Mouse (Mus musculus) lung, embryonic 15.5 days (tissue): ENCODE measurements around the gene Dlx4. TPM values are rescaled to one million over a fixed set of nuclear protein-coding genes. Genes with fewer than 3 reads are reported as not detected.
A peak's percentile ranks its signal among the peaks of the same experiment; 100 is the strongest.

Source experiments
- ATAC-seq: fragments of 200-750 bp; cut with Nextera tagmentation; 2 replicates; pipeline ENCODE4 v1.8.0; 2017; ENCODE audit warnings: moderate number of reproducible peaks, borderline replicate concordance; ENCODE audit not compliant: low FRiP score, low TSS enrichment; ENCODE audit errors: extremely low read depth
- H3K27ac ChIP-seq: fragments of 300-500 bp; sonication (generic); 2 replicates; pipeline ENCODE4 v1.5.1; 2015; ENCODE audit warnings: moderate library complexity, mild to moderate bottlenecking, inconsistent platforms
- H3K27me3 ChIP-seq: fragments of 300-500 bp; sonication (generic); 2 replicates; pipeline ENCODE4 v1.6.1; 2015; ENCODE audit warnings: inconsistent platforms
- H3K36me3 ChIP-seq: fragments of 300-500 bp; sonication (generic); 2 replicates; pipeline ENCODE4 v1.6.1; 2015; ENCODE audit warnings: inconsistent platforms
- H3K4me1 ChIP-seq: fragments of 300-500 bp; sonication (generic); 2 replicates; pipeline ENCODE4 v1.6.1; 2015; ENCODE audit warnings: inconsistent platforms
- H3K4me2 ChIP-seq: fragments of 300-500 bp; sonication (generic); 2 replicates; pipeline ENCODE4 v1.6.1; 2015; ENCODE audit warnings: inconsistent platforms, mild to moderate bottlenecking, moderate library complexity
- H3K4me3 ChIP-seq: fragments of 300-500 bp; sonication (generic); 2 replicates; pipeline ENCODE4 v1.5.1; 2015; ENCODE audit warnings: mild to moderate bottlenecking, inconsistent platforms
- H3K9ac ChIP-seq: fragments of 300-500 bp; sonication (generic); 2 replicates; pipeline ENCODE4 v1.6.1; 2015; ENCODE audit warnings: inconsistent platforms
- H3K9me3 ChIP-seq: fragments of 300-500 bp; sonication (generic); 2 replicates; pipeline ENCODE4 v1.6.1; 2016; ENCODE audit warnings: inconsistent platforms
- WGBS: fragments of 180-500 bp; shearing (Covaris S2); methylation state at CpG from one replicate; pipeline ENCODE4 v1.1.7; 2015; 5-methylcytosine and 5-hydroxymethylcytosine counted together
- polyA plus RNA-seq: library from polyadenylated mRNA; unstranded; fragments of >200 nt; fragmentation: Nextera tagmentation; extraction: Ambion mirVana; gene quantifications from 2 replicates; pipeline ENCODE4 v1.2.1, GENCODE M21; 2015

Dlx4 gene
- 0.41 and 0.45 TPM in 2 replicates for polyA plus RNA-seq

DNA sequence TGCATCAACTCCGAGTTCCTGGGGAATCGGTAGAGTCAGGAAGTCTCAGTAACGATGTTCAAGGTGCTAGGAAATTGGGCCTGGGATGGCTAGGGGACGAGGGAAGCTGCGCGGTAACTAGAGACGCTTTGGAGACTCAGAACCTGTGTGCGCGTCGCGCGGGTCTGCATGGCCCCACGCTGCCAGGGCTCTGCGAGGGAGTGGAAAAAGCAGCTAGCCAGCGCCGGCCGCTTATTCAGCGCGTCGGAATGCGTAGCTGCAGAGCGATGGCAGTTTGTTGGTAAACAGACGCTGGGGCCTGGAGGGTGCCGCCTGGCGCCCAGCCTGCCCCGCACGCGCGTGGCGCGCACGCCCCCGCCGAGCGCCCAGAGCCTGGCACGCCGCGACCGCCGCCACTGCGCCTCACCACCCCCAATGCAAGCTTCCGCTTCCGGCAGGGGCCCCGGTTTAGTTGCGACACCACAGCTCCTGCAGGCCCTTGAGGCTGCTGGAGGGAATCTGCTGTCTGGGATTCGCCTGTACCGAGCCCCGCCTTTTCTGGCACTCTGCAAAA lies at the start of gene Dlx4:
Dlx4 (minus strand) TSS at position 413 of the 553 bp plus-strand sequence.
- no peak within 1 kb of the TSS for H3K27ac ChIP-seq
- no peaks in the 10 kb centered on the region for H3K36me3 ChIP-seq
- H3K9ac ChIP-seq, result peak within 1 kb of the TSS; percentile 42
- peak within 1 kb of the TSS; percentile 94 for H3K4me2 ChIP-seq
- under 1% methylated on average over 42 of the region's 48 CpGs for WGBS
- ATAC-seq, result peak; percentile 49; the same call in 1 of the 2 replicates
- H3K4me1 ChIP-seq, result peaks cover 41% of the 10 kb centered on the region
- H3K27me3 ChIP-seq, result peaks cover 100% of the 10 kb centered on the region
- peak within 1 kb of the TSS; percentile 47 for H3K4me3 ChIP-seq
- no peaks in the 10 kb centered on the region for H3K9me3 ChIP-seq

DNA sequence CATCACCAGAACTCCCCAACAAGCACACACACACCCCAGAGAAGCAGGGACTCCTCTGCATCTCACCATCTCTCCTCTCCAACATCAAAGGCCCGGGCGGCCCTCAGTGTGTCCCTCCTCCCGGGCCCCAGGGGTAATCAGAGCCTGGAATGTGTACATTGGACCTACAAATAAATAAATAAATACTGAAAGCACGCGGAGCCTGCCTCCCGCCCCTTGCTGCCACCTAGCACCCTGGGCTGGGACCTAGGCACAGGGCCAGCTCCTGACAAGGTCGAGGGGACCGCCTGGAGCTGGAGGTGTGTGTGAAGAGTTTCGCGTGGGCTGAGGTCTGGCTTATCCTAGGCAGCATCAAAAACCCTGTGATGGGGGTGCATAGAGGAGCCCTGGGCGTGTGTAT lies 43.8 kb upstream of the Dlx4 start:
- Histone ChIP-seq H3K27ac (no peak overlapping the region), H3K27me3 (peaks cover 8% of the 10 kb centered on the region; the same call in 1 of the 2 replicates), H3K36me3 (no peaks in the 10 kb centered on the region), H3K9me3 (no peaks in the 10 kb centered on the region), H3K4me2 (no peak overlapping the region), H3K4me1 (peaks cover 25% of the 10 kb centered on the region), H3K4me3 (no peak overlapping the region), H3K9ac (no peak overlapping the region)
- 16% methylated on average over 11 of the region's 11 CpGs for WGBS
- no peak; the same call in 1 of the 2 replicates for ATAC-seq

DNA sequence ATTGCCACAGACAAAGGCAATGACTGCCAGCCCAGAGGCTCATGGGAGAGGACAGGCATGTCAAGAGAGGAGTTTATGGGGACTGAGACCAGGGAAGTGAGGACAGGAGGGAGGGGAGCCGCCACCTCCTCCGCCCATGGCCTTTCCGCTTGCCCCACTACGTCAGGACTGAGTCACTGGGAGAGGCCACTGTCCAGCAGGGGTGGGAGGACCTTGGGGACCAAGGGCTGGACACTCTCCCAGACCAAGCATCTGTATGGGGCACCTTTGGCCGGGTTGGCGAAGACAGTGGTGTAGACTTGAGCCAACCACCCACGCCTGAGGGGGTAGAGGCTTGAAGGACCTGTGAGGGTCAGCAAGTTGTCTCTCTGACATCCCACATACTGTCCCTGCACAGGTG lies 40.8 kb upstream of the Dlx4 start:
- Histone ChIP-seq H3K36me3 (no peaks in the 10 kb centered on the region), H3K4me3 (no peak overlapping the region), H3K27ac (no peak overlapping the region), H3K9me3 (no peaks in the 10 kb centered on the region), H3K9ac (no peak overlapping the region), H3K4me1 (peaks cover 33% of the 10 kb centered on the region), H3K27me3 (peaks cover 8% of the 10 kb centered on the region; the same call in 1 of the 2 replicates), H3K4me2 (no peak overlapping the region)
- 89% methylated on average over 7 of the region's 7 CpGs for WGBS
- no peak for ATAC-seq

DNA sequence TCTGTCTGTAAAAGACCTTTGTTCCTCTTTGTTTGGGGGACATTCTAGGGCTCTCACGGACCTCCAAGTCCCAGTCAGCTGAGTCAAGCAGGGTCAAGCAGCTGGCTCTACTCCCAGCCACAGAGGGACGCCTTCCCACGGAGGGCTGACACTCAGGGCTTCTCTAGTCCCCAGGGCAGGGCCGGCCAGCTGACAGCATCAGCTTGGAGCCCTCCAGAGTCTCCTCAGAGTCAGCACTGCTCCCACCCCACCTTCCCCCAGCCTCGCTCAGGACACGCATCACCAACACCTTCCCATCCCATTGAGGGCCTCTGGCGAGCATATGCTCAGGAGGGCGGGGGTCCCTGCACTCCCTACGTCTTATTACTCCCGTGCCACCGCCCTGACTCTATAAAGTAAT lies 39.6 kb upstream of the Dlx4 start:
- 21% methylated on average over 11 of the region's 11 CpGs for WGBS
- no peak overlapping the region for H3K9ac ChIP-seq
- H3K36me3 ChIP-seq, result no peaks in the 10 kb centered on the region
- peak; percentile 75 for ATAC-seq
- H3K9me3 ChIP-seq, result no peaks in the 10 kb centered on the region
- no peak overlapping the region for H3K4me3 ChIP-seq
- peaks cover 8% of the 10 kb centered on the region; the same call in 1 of the 2 replicates for H3K27me3 ChIP-seq
- H3K4me1 ChIP-seq, result peaks cover 33% of the 10 kb centered on the region
- no peak overlapping the region; the same call in 1 of the 2 replicates for H3K4me2 ChIP-seq
- no peak overlapping the region for H3K27ac ChIP-seq

DNA sequence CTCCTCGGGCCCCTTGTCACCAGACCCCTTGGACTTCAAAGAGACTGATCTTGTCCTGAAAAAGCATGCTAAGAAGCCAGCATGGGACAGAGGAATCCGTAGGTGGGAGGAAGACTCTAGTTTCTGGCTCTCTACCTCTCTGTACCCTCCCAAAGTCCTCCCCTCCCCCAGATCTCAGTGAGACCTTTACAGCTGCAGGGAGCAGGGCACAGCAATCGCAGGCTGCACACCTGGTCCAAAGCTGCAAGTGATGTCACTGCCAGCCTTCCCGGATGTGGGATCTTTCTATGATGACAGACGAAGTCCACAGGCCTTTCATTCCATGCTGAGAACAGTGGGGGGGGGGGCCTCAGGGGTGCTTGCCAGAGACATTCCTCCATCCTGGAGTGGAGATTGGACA lies 38.5 kb upstream of the Dlx4 start:
- 0 out of 2 replicates have a peak, but pooled peaks cover 4% of the 10 kb centered on the region for H3K27me3 ChIP-seq
- no peak overlapping the region for H3K4me2 ChIP-seq
- no peaks in the 10 kb centered on the region for H3K9me3 ChIP-seq
- no peak for ATAC-seq
- no peaks in the 10 kb centered on the region for H3K36me3 ChIP-seq
- H3K9ac ChIP-seq, result no peak overlapping the region
- peaks cover 28% of the 10 kb centered on the region for H3K4me1 ChIP-seq
- H3K4me3 ChIP-seq, result no peak overlapping the region
- no peak overlapping the region for H3K27ac ChIP-seq
- 18% methylated on average over 5 of the region's 5 CpGs for WGBS

DNA sequence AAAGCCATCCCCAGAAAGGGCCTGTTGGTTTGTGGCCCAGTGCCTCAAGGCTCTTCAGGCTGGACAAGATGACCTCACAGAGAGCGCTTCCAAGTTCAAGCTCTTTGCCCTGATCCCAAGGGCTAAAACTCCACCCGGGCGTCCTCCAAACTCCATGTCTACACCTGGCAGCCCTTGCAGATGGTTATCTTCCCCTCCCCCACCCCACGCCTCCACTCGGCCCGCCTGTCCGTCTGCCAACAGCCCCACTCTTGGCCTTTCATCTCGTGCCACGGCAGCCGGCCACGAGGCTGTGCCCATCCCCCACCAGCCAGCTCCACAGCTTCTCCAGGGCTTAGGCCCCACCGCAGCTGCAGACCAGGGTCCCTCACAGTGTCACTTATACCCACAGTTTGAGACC lies 33.2 kb upstream of the Dlx4 start:
- H3K36me3 ChIP-seq, result no peaks in the 10 kb centered on the region
- WGBS, result 27% methylated on average over 12 of the region's 12 CpGs

DNA sequence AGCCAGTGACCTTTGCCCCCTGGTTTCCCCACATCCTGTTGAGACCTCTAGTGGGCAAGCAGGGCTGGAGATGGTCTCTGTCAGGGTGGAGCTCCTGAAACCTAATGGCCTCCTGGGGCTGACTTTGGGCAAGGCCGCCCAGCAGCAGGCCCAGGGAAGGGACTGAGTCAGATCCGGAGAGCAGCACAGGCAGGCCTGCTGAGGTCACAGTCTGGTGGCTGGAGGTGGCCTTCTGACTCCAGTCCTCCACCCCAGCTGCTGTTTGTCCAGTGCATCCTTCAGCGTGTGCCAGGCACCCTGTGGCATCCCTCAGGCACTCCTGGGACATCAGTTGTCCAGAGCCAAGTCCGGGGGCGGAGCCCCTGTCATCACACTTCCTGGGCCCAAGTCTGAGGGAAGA lies 19.8 kb upstream of the Dlx4 start:
- no peaks in the 10 kb centered on the region; the same call in 1 of the 2 replicates for H3K27me3 ChIP-seq
- no peaks in the 10 kb centered on the region for H3K36me3 ChIP-seq

More for the DNA sequence above, 33.2 kb upstream of the Dlx4 start:
- Histone ChIP-seq H3K9ac (no peak overlapping the region), H3K4me2 (no peak overlapping the region), H3K27me3 (no peaks in the 10 kb centered on the region), H3K4me1 (peaks cover 11% of the 10 kb centered on the region), H3K27ac (no peak overlapping the region), H3K9me3 (no peaks in the 10 kb centered on the region), H3K4me3 (no peak overlapping the region)
- ATAC-seq, result peak; percentile 43; the same call in 1 of the 2 replicates

DNA sequence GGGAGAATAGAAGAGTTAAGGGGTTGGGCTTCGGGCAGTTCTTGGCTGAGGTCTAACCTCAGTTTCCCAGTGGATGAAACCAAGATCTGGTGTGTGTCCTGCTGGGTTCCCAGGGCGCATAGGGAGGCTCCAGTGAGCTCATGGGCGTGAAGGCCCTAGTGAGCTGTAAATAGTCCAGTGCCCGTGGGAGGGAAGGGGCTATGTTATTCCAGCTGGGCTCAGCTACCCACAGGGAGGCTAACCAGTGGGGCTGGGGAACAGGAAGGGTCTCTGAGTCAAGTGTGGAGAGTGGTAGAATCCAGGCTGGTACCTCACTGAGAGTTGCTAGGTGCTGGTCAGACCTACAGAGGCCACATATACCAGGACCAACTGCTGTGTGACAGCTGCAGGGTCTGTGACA lies 15.6 kb upstream of the Dlx4 start:
- Histone ChIP-seq H3K27ac (no peak overlapping the region), H3K27me3 (no peaks in the 10 kb centered on the region; the same call in 1 of the 2 replicates), H3K4me1 (no peaks in the 10 kb centered on the region), H3K9me3 (no peaks in the 10 kb centered on the region), H3K9ac (no peak overlapping the region), H3K4me2 (no peak overlapping the region), H3K36me3 (no peaks in the 10 kb centered on the region), H3K4me3 (no peak overlapping the region)
- no peak for ATAC-seq
- 64% methylated on average over 4 of the region's 4 CpGs for WGBS

More for the DNA sequence above, 19.8 kb upstream of the Dlx4 start:
- Histone ChIP-seq H3K4me1 (no peaks in the 10 kb centered on the region), H3K4me2 (no peak overlapping the region), H3K27ac (no peak overlapping the region), H3K9ac (no peak overlapping the region), H3K4me3 (no peak overlapping the region), H3K9me3 (no peaks in the 10 kb centered on the region)
- WGBS, result 67% methylated on average over 5 of the region's 5 CpGs
- no peak for ATAC-seq

DNA sequence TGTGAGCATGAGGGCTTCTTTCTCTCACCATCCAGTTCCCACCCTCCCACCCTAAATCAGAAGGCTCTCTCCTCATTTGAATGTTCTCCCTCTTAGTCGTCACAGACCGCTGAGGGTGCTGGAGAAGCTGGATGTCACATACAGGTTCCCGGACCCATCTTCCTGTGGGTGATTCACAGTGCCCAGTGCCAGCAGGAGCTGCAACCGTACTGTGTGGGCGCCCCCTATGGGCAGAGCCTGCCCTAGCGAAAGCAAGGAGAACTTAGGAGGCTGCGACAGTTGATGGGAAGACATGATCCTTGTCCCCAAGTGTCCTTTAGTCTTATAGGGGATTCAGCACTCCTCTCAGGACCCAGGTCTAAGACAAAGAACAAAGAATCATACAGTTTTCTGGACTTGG lies 14.6 kb upstream of the Dlx4 start:
- no peak for ATAC-seq
- no peak overlapping the region for H3K27ac ChIP-seq
- no peak overlapping the region for H3K9ac ChIP-seq
- 56% methylated on average over 7 of the region's 7 CpGs for WGBS
- H3K4me3 ChIP-seq, result no peak overlapping the region
- no peaks in the 10 kb centered on the region for H3K36me3 ChIP-seq
- H3K9me3 ChIP-seq, result no peaks in the 10 kb centered on the region
- no peak overlapping the region for H3K4me2 ChIP-seq
- H3K4me1 ChIP-seq, result no peaks in the 10 kb centered on the region
- no peaks in the 10 kb centered on the region; the same call in 1 of the 2 replicates for H3K27me3 ChIP-seq

DNA sequence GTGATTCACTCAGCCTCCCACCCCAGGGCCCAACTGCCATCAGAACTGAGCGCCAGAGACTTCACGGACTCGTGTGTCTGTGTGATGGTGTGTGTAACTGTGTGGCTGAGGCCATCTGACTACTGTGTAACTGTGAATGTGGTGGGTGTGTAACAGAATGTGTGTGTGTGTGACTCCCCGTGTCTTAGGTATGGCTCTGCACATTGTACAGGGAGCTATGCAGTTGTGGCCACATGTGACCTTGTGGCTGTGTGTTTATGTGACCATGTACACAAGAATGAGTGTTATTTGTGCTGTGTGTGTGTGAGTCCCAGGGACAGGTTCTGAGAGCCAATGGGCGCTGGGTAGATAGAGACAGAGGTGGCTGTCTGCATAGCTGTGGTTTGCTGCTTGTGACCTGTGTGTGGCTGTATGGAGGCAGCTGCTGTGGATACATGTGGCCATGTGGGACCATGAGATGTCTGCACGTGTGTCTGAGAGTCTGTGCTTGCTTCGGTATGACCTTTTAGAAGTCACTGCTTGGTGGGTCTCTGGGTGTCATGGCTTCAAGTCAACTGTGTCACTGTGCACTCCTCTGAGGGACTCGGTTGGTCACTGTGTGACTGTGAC lies 13.8 kb upstream of the Dlx4 start:
- Histone ChIP-seq H3K27ac (no peak overlapping the region), H3K4me2 (no peak overlapping the region)
- 74% methylated on average over 8 of the region's 8 CpGs for WGBS

DNA sequence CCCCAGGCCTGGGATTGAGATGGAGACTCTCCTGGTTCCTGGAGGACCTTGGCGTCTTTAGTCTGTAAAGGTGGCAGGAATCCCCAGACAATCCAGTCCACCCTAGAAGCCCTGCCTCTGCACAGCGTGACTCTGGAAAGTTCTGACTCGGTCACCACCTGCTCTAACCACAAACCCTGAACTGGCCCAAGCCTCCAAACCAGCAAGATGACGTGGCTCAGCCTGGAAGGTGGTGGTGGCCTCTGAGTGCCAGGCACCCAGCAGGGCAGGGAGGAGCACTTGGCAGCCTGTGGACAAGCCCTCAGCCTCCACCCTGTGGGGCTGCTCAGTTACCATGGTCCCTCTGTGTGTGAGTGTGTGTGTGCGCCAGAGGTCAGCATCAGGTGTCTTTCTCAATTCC lies 11.8 kb upstream of the Dlx4 start:
- no peaks in the 10 kb centered on the region for H3K9me3 ChIP-seq
- no peak overlapping the region for H3K4me3 ChIP-seq
- WGBS, result 73% methylated on average over 5 of the region's 5 CpGs
- no peak overlapping the region for H3K4me2 ChIP-seq
- no peak overlapping the region for H3K9ac ChIP-seq
- H3K36me3 ChIP-seq, result no peaks in the 10 kb centered on the region
- H3K4me1 ChIP-seq, result no peaks in the 10 kb centered on the region
- ATAC-seq, result no peak
- peaks cover 6% of the 10 kb centered on the region for H3K27me3 ChIP-seq
- no peak overlapping the region for H3K27ac ChIP-seq

More for the DNA sequence above, 13.8 kb upstream of the Dlx4 start:
- H3K4me1 ChIP-seq, result no peaks in the 10 kb centered on the region
- no peak overlapping the region for H3K9ac ChIP-seq
- no peaks in the 10 kb centered on the region; the same call in 1 of the 2 replicates for H3K27me3 ChIP-seq
- H3K36me3 ChIP-seq, result no peaks in the 10 kb centered on the region
- no peak overlapping the region for H3K4me3 ChIP-seq
- ATAC-seq, result no peak
- no peaks in the 10 kb centered on the region for H3K9me3 ChIP-seq

DNA sequence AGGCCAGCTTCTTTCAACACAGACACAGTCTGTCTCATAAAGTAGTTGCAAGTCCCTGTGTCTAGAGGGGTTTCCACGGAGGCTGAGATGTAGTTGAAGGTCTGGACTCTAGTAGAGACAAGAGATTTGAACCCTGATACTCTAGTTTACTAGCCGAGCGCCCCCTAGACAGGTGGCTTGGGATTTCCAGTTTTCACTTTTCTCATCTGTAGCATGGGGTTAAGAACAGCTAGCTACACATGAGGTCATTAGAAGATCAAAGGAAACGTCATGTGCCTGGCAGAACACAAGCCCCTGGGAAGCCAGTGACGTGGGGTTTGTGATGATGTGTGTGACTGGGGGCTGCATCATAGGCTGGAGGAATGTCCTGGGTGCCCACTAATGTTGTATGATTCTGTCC lies 11.3 kb upstream of the Dlx4 start:
- no peaks in the 10 kb centered on the region for H3K36me3 ChIP-seq
- no peaks in the 10 kb centered on the region for H3K4me1 ChIP-seq
- no peak overlapping the region for H3K4me2 ChIP-seq
- H3K9ac ChIP-seq, result no peak overlapping the region
- peaks cover 11% of the 10 kb centered on the region for H3K27me3 ChIP-seq
- WGBS, result 47% methylated on average over 5 of the region's 5 CpGs
- no peak for ATAC-seq
- H3K9me3 ChIP-seq, result no peaks in the 10 kb centered on the region
- H3K4me3 ChIP-seq, result no peak overlapping the region
- H3K27ac ChIP-seq, result no peak overlapping the region
